Mouse (Mus musculus) liver, embryonic 16.5 days (tissue): ENCODE data around the gene Bcar1. TPM values are rescaled to one million over a fixed set of nuclear protein-coding genes. Genes with fewer than 3 reads are reported as not detected.

Experiments
- ATAC-seq: fragments of 200-750 bp; cut with Nextera tagmentation; 2 replicates; pipeline ENCODE4 v1.8.0; 2017; ENCODE audit warnings: low read depth, mild to moderate bottlenecking, moderate number of reproducible peaks, moderate library complexity
- H3K27ac ChIP-seq: fragments of 300-500 bp; sonication (generic); 2 replicates; pipeline ENCODE4 v1.5.1; 2014; ENCODE audit warnings: mild to moderate bottlenecking, low read length
- H3K27me3 ChIP-seq: fragments of 300-500 bp; sonication (generic); 2 replicates; pipeline ENCODE4 v1.6.1; 2014; ENCODE audit warnings: low read depth, low read length, mixed read lengths; ENCODE audit not compliant: control insufficient read depth, insufficient read depth
- H3K36me3 ChIP-seq: fragments of 300-500 bp; sonication (generic); 2 replicates; pipeline ENCODE4 v1.6.1; 2014; ENCODE audit warnings: mild to moderate bottlenecking; ENCODE audit not compliant: control insufficient read depth, insufficient read depth
- H3K4me1 ChIP-seq: fragments of 300-500 bp; sonication (generic); 2 replicates; pipeline ENCODE4 v1.6.1; 2014; ENCODE audit warnings: low read depth, low read length, mixed read lengths; ENCODE audit not compliant: control insufficient read depth
- H3K4me2 ChIP-seq: fragments of 300-500 bp; sonication (generic); 2 replicates; pipeline ENCODE4 v1.6.1; 2014; ENCODE audit warnings: low read depth, low read length, mixed read lengths
- H3K4me3 ChIP-seq: fragments of 300-500 bp; sonication (generic); 2 replicates; pipeline ENCODE4 v1.5.1; 2014; ENCODE audit warnings: low read depth, mild to moderate bottlenecking, low read length
- H3K9ac ChIP-seq: fragments of 300-500 bp; sonication (generic); 2 replicates; pipeline ENCODE4 v1.6.1; 2014; ENCODE audit warnings: low read depth, low read length
- H3K9me3 ChIP-seq: fragments of 300-500 bp; sonication (generic); replicated peaks from 2 replicates; pipeline ENCODE4 v1.6.1; 2016; ENCODE audit warnings: low read length; ENCODE audit not compliant: control insufficient read depth
- WGBS: fragments of 180-500 bp; shearing (Covaris S2); extraction: QIAGEN DNeasy Blood & Tissue Kit; methylation state at CpG from one replicate; pipeline ENCODE4 v1.1.7; 2014; ENCODE audit not compliant: insufficient replicate concordance; 5-methylcytosine and 5-hydroxymethylcytosine counted together
- microRNA-seq: library from miRNA; unstranded; fragments of <30 nt; microRNA quantifications from one replicate; pipeline ENCODE4, GENCODE M21; 2016
- polyA plus RNA-seq: library from polyadenylated mRNA; unstranded; fragments of >200 nt; fragmentation: Nextera tagmentation; extraction: Ambion mirVana; gene quantifications from 2 replicates; pipeline ENCODE4 v1.2.1, GENCODE M21; 2015

The Bcar1 gene
- polyA plus RNA-seq, 1 experiment from 2014 or later: 13.1 TPM

DNA sequence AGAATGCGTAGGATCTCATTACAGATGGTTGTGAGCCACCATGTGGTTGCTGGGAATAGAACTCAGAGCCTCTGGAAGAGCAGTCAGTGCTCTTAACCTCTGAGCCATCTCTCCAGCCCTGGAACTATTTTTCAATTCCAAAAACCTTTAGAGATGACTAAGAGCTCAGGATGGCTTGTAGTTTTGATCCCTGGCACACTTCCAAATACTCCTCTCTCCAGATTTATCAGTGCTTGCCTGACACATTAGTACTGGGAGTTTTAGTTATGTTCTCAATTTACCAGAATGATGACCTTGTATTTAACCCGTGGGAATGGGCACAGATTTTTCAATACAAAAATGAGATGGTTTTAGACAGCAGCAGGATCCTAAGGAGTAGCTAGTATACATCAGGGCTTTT lies 76.9 kb downstream of the Bcar1 start:
- 59% methylated on average over 2 of the region's 2 CpGs for WGBS

DNA sequence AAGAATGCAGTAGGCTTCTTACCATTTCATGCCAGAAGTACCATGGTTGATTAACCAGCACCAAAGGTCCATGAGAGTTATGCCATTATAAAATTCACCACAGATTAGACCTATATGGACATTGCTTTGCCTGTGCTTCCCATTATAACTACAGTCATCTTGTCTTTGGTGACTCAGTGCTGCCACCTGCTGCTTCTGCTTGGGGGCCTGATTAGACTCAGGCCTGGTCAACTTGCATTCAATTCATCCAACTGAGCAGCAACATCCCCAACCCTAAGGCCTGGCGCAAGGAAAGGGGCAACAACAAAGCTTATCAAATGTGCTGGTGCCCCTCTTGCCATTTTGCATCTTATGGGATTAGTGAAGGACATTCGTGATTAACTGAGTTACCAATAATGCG lies 81.1 kb downstream of the Bcar1 start:
- Histone ChIP-seq H3K27me3 (no peaks in the 10 kb centered on the region), H3K4me2 (no peak overlapping the region), H3K36me3 (no peaks in the 10 kb centered on the region), H3K9ac (no peak overlapping the region), H3K4me1 (no peaks in the 10 kb centered on the region; the same call in 1 of the 2 replicates), H3K27ac (no peak overlapping the region), H3K4me3 (no peak overlapping the region), H3K9me3 (no peaks in the 10 kb centered on the region)
- ATAC-seq: 0 out of 2 replicates have a peak, but pooled peaks have one; percentile 39
- 74% methylated on average over 3 of the region's 3 CpGs for WGBS

More for the DNA sequence above, 76.9 kb downstream of the Bcar1 start:
- Histone ChIP-seq H3K4me1 (no peaks in the 10 kb centered on the region), H3K27me3 (no peaks in the 10 kb centered on the region), H3K9ac (no peak overlapping the region), H3K4me3 (no peak overlapping the region), H3K4me2 (no peak overlapping the region), H3K27ac (no peak overlapping the region), H3K9me3 (no peaks in the 10 kb centered on the region), H3K36me3 (peaks cover 11% of the 10 kb centered on the region)
- no peak for ATAC-seq

Small RNAs within 50 kb of the gene (microRNA-seq; reads per million reads assigned to microRNA genes)
- not detected for gene Mir7076

Other genes starting within 250 kb of the Bcar1 start
- gene Wdr59, start 221.7 kb downstream of the Bcar1 start, polyA plus RNA-seq: 1.7 and 2.0 TPM in 2 replicates
- gene Znrf1, start 207.7 kb downstream of the Bcar1 start, polyA plus RNA-seq: 3.6 and 4.8 TPM in 2 replicates
- gene Ldhd, start 113.4 kb downstream of the Bcar1 start, polyA plus RNA-seq: 0.34 and 0.57 TPM in 2 replicates
- 4.0 and 5.0 TPM in 2 replicates for gene Zfp1, start 100.4 kb downstream of the Bcar1 start, polyA plus RNA-seq
- 7.7 and 58.8 TPM in 2 replicates for gene Ctrb1, start 52.8 kb downstream of the Bcar1 start, polyA plus RNA-seq
- gene Cfdp1, start 110.5 kb upstream of the Bcar1 start, polyA plus RNA-seq: 63.2 and 67.8 TPM in 2 replicates
- 4.2 and 4.4 TPM in 2 replicates for gene Tmem170, start 132.9 kb upstream of the Bcar1 start, polyA plus RNA-seq
- gene Chst5, start 166.6 kb upstream of the Bcar1 start, polyA plus RNA-seq: 0.04 TPM in 1 of 2 replicates, not detected in the other
- 1.6 and 1.8 TPM in 2 replicates for gene Tmem231, start 190.1 kb upstream of the Bcar1 start, polyA plus RNA-seq
- 195 and 201 TPM in 2 replicates for gene Gabarapl2, start 196.9 kb upstream of the Bcar1 start, polyA plus RNA-seq
- gene Adat1, start 248.5 kb upstream of the Bcar1 start, polyA plus RNA-seq: 3.0 and 3.3 TPM in 2 replicates